Mouse (Mus musculus): ENCODE data around the gene Atp2a3.

Gene Atp2a3

DNA sequence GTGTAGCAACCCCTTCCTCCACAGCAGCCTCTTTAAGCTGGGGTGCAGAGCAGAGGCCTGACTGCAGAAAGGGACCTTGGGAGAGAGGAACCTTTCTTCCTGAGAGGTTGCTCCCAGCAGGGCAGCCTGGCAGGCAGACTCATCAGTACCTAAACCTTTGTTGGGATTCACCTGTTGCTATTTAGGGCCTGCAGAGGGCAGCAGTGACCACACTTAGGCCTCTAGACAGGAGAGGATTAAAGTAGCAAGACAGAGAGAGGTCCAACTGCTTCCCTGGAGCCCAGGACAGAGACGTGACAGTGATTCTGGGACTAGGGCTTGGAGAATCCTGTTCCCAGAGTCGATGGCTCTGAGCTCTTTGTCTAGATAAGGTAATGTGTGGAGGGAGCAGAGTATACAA, 45.4 kb downstream of the Atp2a3 start:
- peak; percentile 84 for DNase-seq (ENCODE audit: low spot score)

DNA sequence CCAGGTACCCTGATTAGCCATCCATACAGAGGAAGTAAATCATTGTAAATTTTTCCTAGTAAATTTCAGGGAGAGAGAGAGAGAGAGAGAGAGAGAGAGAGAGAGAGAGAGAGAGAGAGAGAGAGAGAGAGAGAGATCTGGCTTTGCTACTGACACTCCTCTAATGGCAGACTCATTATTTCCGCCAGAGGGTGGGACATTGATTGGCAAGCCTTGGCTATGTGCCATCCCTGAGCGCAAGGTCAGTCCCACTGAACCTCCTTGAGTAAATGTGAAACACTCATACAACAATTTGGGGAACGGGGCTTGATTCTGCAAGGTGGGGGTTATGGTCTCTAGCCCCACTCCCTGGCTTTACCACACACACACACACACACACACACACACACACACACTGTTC, 46.1 kb downstream of the Atp2a3 start:
- DNase-seq (ENCODE audit: low spot score), result no peak

DNA sequence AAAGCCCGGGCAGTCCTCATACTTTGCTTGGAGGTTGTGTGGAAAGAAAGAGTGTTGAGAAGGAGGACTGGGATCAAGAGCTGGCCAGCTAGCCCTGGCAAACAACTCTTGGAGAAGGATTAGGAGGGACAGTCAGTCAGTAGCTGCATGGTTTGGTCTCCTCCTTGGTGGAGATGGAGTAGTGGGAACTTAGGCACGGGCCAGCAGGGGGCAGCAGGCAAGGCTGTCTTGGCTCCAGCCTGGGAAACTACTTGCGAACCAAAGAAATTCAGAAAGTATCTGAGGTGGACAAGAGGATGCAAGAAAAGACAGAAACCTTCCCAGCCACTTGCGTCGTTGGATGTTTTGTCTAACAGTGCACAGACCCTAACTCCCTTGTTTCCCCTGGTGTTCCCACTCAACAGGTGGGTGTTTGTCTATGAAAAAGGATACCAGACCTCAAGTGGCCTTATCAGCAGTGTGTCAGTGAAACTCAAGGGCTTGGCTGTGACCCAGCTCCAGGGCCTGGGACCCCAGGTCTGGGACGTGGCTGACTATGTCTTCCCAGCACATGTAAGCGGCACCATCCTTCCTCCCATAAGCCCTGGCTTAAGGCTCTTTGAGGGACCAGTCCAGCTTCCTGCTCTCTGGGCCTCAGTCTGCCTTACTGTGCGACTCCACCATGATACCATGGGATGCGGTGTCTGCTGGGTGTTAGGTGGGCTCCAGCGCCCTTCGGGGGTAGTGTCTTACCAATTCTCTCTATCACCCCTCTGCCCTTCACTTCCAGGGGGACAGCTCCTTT, 46.9 kb downstream of the Atp2a3 start:
- peak; percentile 75 for DNase-seq (ENCODE audit: low spot score)

DNA sequence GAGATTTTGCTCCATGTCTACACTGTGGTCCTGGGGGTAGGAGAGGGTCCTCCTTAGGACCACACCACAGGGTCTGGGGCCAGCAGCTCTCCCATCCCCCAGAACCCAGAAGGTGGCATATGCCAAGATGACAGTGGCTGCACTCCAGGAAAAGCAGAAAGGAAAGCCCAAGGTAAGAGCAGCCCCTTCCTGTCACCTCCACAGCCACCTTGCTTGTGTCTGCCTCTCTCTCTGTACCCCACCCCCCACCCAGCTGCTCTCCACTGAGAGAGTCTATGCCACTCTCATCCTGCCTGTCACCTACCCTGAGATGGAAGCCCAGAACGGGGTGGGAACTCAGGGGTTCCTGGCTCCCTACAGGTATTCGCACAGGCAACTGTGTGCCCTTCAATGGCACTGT, 47.9 kb downstream of the Atp2a3 start:
- DNase-seq (ENCODE audit: low spot score), result no peak

DNA sequence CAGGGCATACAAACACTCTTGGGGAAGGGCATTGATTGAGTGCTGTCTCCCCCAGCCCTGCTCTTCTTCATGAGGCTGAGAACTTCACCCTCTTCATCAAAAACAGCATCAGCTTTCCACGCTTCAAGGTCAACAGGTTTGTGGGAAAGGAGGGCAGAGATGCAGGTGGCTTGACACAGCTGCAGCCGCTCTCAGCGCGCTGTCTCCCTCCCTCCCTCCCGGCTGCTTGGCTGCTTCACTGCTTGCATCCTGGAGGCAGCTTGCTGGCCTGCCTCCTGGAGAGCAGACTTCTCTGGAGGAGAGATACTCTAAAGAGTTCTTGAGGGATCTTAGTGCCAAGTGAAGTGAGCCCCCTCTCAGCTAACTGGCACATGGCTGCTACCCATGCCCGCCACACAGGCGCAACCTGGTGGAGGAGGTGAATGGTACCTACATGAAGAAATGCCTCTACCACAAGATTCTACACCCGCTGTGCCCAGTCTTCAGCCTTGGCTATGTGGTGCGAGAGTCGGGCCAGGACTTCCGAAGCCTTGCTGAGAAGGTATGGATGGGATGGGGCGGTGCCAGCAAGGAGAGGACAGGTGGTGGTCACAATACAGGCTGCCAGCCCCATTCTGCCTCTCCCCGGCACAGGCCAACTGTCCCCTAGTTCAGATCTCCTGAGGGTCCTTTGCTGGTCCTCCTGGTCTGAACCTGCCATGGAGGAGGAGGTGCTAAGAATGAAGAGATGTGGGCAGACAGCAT, 48.7 kb downstream of the Atp2a3 start:
- no peak for DNase-seq (ENCODE audit: low spot score)

- DNase-seq (ENCODE audit: low spot score), result no peak
Observed at GRCm38 (mm10) chr11:73013981-73014380, 53.0 kb downstream of the Atp2a3 start.

- no peak for DNase-seq (ENCODE audit: low spot score)
Observed at GRCm38 (mm10) chr11:73014831-73015344, 53.9 kb downstream of the Atp2a3 start.

DNA sequence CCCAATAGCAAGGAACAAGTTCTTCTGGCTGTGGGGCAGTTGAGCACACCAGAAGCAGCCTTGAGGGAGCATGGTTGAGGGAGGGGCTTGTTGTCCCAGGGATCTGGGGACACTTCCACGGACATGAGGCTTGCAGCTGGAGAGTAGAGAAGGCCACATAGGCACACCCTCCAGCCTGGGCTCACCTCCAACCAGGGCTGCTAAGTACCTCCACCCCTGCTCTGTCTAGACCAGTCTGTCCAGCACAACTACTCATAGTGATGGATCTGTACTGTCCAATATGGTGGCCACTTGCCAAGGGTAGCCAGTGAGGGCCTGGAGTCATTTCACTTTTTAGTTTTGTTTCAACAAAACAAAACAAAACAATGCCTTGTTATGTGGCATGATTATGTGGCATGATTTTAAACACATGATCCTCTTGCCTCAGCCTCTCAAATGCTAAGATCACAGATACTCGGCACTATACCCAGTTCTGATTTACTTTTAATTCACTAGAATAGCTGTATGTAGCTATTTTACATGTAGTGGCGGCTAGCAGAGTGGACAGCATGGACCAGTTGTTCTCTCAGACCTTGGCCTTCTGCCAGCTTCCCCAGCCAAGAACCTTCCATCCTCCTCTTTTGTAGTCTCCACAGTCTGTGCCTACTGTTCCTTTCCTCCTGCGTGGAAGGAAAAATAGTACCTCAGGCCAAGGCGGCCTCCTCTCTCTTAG, 54.6 kb downstream of the Atp2a3 start:
- DNase-seq (ENCODE audit: low spot score), result no peak

- no peak for DNase-seq (ENCODE audit: low spot score)
Observed at GRCm38 (mm10) chr11:73016103-73016420, 55.1 kb downstream of the Atp2a3 start.

- peak; percentile 94 for DNase-seq (ENCODE audit: low spot score)
Observed at GRCm38 (mm10) chr11:73018471-73019146, 57.6 kb downstream of the Atp2a3 start, which contains the start of gene Camkk1. Gene Camkk1, plus strand, starts transcription at chr11:73019008.

DNA sequence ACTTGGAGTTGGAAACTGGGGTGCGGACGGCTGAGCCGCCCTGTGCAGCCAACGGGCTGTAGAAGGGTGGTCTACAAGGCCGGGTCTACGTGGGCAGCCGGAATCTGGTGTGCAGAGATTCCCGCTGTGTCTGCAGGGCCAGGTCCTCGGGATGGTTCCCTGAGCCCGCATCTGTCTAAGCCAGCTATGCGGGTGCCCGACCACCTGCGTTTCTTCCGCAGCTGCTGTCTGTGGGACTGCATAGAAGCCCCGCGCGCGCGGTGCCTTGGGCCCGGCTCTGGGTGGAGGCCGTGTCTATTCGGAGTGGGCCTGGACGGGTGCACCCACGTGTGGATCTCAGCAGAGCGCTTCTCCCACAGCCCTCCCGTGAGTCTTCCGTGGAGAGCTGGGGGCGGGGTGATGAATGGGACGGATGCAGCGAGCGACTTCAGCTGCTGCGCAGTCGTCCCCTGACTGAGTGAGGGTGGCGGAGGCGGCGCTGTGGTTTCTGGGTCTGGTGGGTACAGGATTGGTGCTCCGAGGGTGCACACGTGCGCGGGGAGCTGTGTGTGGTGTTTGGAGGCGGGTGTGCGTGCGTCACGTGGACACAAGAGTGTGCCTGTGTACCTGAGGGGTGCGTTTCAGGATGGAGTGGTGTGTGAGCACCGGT, 58.3 kb downstream of the Atp2a3 start:
- peak; percentile 38 for DNase-seq (ENCODE audit: low spot score)

GRCm38 (mm10) chr11:73020953-73021800, 60.2 kb downstream of the Atp2a3 start:
- no peak for DNase-seq (ENCODE audit: low spot score)

DNA sequence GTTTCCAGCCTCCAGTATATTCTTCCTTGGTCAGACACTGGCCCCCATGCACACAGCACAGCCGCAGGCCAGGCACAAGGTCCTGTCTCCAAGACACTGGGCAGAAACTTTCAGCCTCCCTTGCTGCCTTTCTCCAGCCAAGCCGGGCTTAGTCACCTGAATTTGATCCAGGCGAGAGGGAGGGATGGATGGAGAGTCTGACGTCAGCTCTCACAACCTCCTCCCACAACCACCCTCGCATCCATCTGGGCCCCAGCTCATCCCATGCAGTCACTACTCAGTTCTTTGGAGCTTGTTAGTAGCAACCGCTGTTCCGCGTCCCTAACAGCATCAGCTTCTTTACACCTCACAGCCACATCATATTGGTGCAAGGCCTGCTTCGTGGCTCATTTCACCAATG, 62.1 kb downstream of the Atp2a3 start:
- no peak for DNase-seq (ENCODE audit: low spot score)

DNA sequence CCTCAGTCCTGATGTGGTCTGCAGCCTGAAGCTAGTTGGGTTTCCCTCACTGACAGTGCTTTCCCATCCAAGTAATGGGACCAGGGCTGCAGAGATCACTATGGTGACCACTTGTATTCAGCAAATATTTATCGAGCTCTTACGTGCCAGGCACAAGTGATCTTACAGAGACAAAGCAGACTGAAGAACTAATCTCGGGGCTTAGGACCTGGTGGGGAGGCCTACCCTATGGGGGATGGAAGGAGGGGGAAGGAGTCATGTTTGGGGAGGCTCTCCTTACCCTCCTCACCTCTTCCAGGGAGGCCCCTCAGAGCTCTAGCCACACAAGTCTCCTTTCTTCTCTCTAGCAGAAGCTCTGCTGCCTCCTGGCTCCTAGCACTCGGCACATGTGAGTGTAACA, 62.9 kb downstream of the Atp2a3 start:
- no peak for DNase-seq (ENCODE audit: low spot score)

- no peak for DNase-seq (ENCODE audit: low spot score)
Observed at GRCm38 (mm10) chr11:73024236-73024904, 63.4 kb downstream of the Atp2a3 start.

- DNase-seq (ENCODE audit: low spot score), result no peak
Observed at GRCm38 (mm10) chr11:73026961-73027360, 66.0 kb downstream of the Atp2a3 start.

GRCm38 (mm10) chr11:73030821-73031498, 70.0 kb downstream of the Atp2a3 start:
- peak; percentile 92 for DNase-seq (ENCODE audit: low spot score)

DNA sequence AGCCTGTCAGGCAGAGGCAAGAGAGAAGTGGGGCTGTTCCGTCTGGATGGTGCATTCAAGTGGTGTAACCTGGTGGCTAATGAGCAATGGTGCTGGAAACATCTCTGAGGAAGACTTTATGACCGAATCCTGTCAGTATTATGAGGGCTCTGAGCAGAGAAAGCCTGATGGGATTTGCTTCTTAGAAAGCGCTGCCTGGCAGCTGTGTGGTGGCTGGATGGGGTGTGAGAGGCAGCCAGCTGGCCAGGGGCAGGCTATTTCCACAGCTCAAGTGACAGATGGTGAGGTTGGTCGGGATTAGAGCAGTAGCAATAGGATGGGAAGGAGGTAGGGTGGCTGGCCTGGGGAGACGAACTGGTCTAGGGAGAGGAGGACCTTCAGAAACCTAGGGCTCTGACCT, 70.6 kb downstream of the Atp2a3 start:
- DNase-seq (ENCODE audit: low spot score), result no peak

GRCm38 (mm10) chr11:73036077-73036476, 75.1 kb downstream of the Atp2a3 start:
- DNase-seq (ENCODE audit: low spot score), result no peak

Data from embryo, embryonic 10 days (tissue).